Mouse (Mus musculus) neural tube, embryonic 12.5 days (tissue): ENCODE results near the gene Tmem101. TPM values are rescaled to one million over a fixed set of nuclear protein-coding genes. Genes with fewer than 3 reads are reported as not detected.

Experiments
- polyA plus RNA-seq: library from polyadenylated mRNA; unstranded; fragments of >200 nt; fragmentation: Nextera tagmentation; extraction: Ambion mirVana; gene quantifications from 2 replicates; pipeline ENCODE4 v1.2.1, GENCODE M21; 2016

The Tmem101 gene
- polyA plus RNA-seq, 1 experiment from 2014 or later, result 35.3 TPM

Other genes starting within 250 kb of the Tmem101 start
- gene Sost, start 189.4 kb downstream of the Tmem101 start, polyA plus RNA-seq, result 0.20 and 0.22 TPM in 2 replicates
- not detected in 2 replicates for gene Cfap97d1, start 172.1 kb downstream of the Tmem101 start, polyA plus RNA-seq
- gene Dusp3, start 169.4 kb downstream of the Tmem101 start, polyA plus RNA-seq, result 13.0 and 15.6 TPM in 2 replicates
- gene Mpp3, start 127.9 kb downstream of the Tmem101 start, polyA plus RNA-seq, result 45.2 and 47.2 TPM in 2 replicates
- 0.46 and 0.49 TPM in 2 replicates for gene Cd300lg, start 114.9 kb downstream of the Tmem101 start, polyA plus RNA-seq
- gene Mpp2, start 67.9 kb downstream of the Tmem101 start, polyA plus RNA-seq, result 23.9 and 25.4 TPM in 2 replicates
- gene Ppy, start 55.1 kb downstream of the Tmem101 start, polyA plus RNA-seq, result not detected in 2 replicates
- gene Pyy, start 48.6 kb downstream of the Tmem101 start, polyA plus RNA-seq, result 1.1 TPM in 1 of 2 replicates, not detected in the other
- not detected in 2 replicates for gene Nags, start 10.9 kb downstream of the Tmem101 start, polyA plus RNA-seq
- 87.0 and 112 TPM in 2 replicates for gene Lsm12, start 28.9 kb upstream of the Tmem101 start, polyA plus RNA-seq
- 29.6 and 30.8 TPM in 2 replicates for gene G6pc3, start 33.2 kb upstream of the Tmem101 start, polyA plus RNA-seq
- 104 and 106 TPM in 2 replicates for gene Hdac5, start 73.8 kb upstream of the Tmem101 start, polyA plus RNA-seq
- 10.0 and 11.6 TPM in 2 replicates for gene BC030867, start 92.5 kb upstream of the Tmem101 start, polyA plus RNA-seq
- not detected in 2 replicates for gene Asb16, start 112.3 kb upstream of the Tmem101 start, polyA plus RNA-seq
- gene Tmub2, start 128.5 kb upstream of the Tmem101 start, polyA plus RNA-seq, result 71.3 and 75.6 TPM in 2 replicates
- 27.5 and 27.6 TPM in 2 replicates for gene Atxn7l3, start 140.2 kb upstream of the Tmem101 start, polyA plus RNA-seq
- gene Ubtf, start 163.3 kb upstream of the Tmem101 start, polyA plus RNA-seq, result 98.7 and 101 TPM in 2 replicates
- 18.8 and 23.6 TPM in 2 replicates for gene Slc4a1, start 209.8 kb upstream of the Tmem101 start, polyA plus RNA-seq
- gene Rundc3a, start 237.0 kb upstream of the Tmem101 start, polyA plus RNA-seq, result 152 and 171 TPM in 2 replicates